Mouse (Mus musculus) liver, postnatal 0 days (tissue): ENCODE measurements at regions not wholly inside any gene's neighbourhood (a gene's known extent, or its start where the extent isn't known, plus 50 kb on each side); places are given as distances from the start of the nearest gene placed in this dataset.

ENCODE experiments used
- ATAC-seq: fragments of 200-750 bp; cut with Nextera tagmentation; 2 replicates; pipeline ENCODE4 v1.8.0; 2017; ENCODE audit warnings: mild to moderate bottlenecking, moderate library complexity
- DNase-seq: peaks from one replicate; pipeline ENCODE4 v3.0.0-alpha.2; 2016
- H3K27ac ChIP-seq: fragments of 300-500 bp; sonication (generic); 2 replicates; pipeline ENCODE4 v1.5.1; 2014; ENCODE audit warnings: antibody characterized with exemption, moderate library complexity, mild to moderate bottlenecking, low read depth
- H3K27me3 ChIP-seq: fragments of 300-500 bp; sonication (generic); 2 replicates; pipeline ENCODE4 v1.6.1; 2014; ENCODE audit warnings: low read length, control low read depth, mixed read lengths; ENCODE audit not compliant: insufficient read depth
- H3K36me3 ChIP-seq: fragments of 300-500 bp; sonication (generic); replicated peaks from 2 replicates; pipeline ENCODE4 v1.6.1; 2014; ENCODE audit warnings: mild to moderate bottlenecking, control low read depth, low read length, moderate library complexity, mixed read lengths; ENCODE audit not compliant: insufficient read depth
- H3K4me1 ChIP-seq: fragments of 300-500 bp; sonication (generic); 2 replicates; pipeline ENCODE4 v1.6.1; 2014; ENCODE audit warnings: antibody characterized with exemption, mild to moderate bottlenecking, control low read depth; ENCODE audit not compliant: insufficient read depth
- H3K4me2 ChIP-seq: fragments of 300-500 bp; sonication (generic); 2 replicates; pipeline ENCODE4 v1.6.1; 2014; ENCODE audit warnings: low read depth, mild to moderate bottlenecking, low read length, moderate library complexity, mixed read lengths
- H3K4me3 ChIP-seq: fragments of 300-500 bp; sonication (generic); 2 replicates; pipeline ENCODE4 v1.5.1; 2014; ENCODE audit warnings: low read depth, low read length
- H3K9ac ChIP-seq: fragments of 300-500 bp; sonication (generic); replicated peaks from 2 replicates; pipeline ENCODE4 v1.6.1; 2014; ENCODE audit warnings: mild to moderate bottlenecking, moderate library complexity
- H3K9me3 ChIP-seq: fragments of 300-500 bp; sonication (generic); 2 replicates; pipeline ENCODE4 v1.6.1; 2016; ENCODE audit warnings: mild to moderate bottlenecking, control low read depth, low read length, mixed read lengths
- CTCF ChIP-seq: sonication (generic); IDR thresholded peaks from 2 replicates; pipeline ENCODE4 v1.5.1; 2016; ENCODE audit warnings: antibody characterized with exemption, low read depth
- EP300 ChIP-seq: IDR thresholded peaks from 2 replicates; pipeline ENCODE4 v1.6.1; 2016; ENCODE audit warnings: antibody characterized with exemption, low read depth, mild to moderate bottlenecking
- WGBS: fragments of 180-500 bp; shearing (Covaris S2); extraction: QIAGEN DNeasy Blood & Tissue Kit; methylation state at CpG from one replicate; pipeline ENCODE4 v1.1.7; 2014; ENCODE audit not compliant: insufficient replicate concordance; 5-methylcytosine and 5-hydroxymethylcytosine counted together

DNA sequence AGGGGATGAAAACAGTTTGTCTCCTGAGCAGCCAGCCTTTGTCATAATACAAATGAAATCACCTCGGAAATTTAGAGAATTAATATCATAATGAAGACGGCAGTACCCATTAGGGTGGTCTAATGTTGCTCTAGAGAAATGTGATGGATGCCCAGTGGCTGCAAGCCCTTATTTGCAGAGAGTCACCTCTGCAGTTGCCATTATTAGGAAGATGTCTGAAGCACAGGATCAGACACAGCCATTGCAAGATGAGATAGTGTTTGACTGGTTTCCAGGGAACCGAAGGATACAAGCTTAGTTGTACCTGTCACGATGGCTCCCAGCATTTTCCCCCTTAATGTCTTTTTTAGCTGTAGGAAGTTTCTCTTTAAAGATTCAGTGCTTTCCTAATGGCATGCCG, 247.8 kb downstream of the Fign start:
- H3K27ac ChIP-seq: no peak overlapping the region
- DNase-seq (no peak), ATAC-seq (no peak)
- TF ChIP-seq EP300 (no peak), CTCF (no peak)
- H3K4me1 ChIP-seq: no peaks in the 10 kb centered on the region
- H3K27me3 ChIP-seq: no peaks in the 10 kb centered on the region
- H3K9me3 ChIP-seq: no peaks in the 10 kb centered on the region
- H3K4me2 ChIP-seq: no peak overlapping the region
- H3K36me3 ChIP-seq: no peaks in the 10 kb centered on the region
- WGBS: 81% methylated on average over 5 of the region's 5 CpGs
- no peak overlapping the region for H3K4me3 ChIP-seq
- H3K9ac ChIP-seq: no peak overlapping the region

DNA sequence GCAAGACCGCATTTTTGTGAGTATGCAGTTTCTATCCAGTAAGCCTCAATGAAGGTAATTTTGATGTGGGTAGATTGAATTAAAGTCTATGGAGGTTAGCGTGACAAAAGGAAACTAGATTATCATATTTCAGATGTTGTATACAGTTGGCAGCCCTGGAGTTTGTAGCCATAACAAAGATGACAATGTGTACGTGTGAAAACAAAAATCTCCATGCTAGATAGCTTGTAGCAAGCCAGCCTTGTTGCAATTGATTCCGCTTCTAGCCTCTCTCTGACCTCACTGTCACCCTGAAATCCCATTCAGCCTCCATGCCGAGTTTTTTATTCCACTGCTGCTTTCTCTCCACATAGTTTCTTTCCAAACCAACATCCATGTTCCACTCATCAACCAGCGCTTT, 248.4 kb downstream of the Fign start:
- ATAC-seq: no peak
- no peak for DNase-seq
- no peaks in the 10 kb centered on the region for H3K27me3 ChIP-seq
- H3K9me3 ChIP-seq: no peaks in the 10 kb centered on the region
- H3K4me1 ChIP-seq: no peaks in the 10 kb centered on the region
- H3K4me2 ChIP-seq: no peak overlapping the region
- 71% methylated on average over 6 of the region's 6 CpGs for WGBS
- TF ChIP-seq CTCF (no peak), EP300 (no peak)
- no peak overlapping the region for H3K4me3 ChIP-seq
- no peak overlapping the region for H3K27ac ChIP-seq
- no peaks in the 10 kb centered on the region for H3K36me3 ChIP-seq
- H3K9ac ChIP-seq: no peak overlapping the region

DNA sequence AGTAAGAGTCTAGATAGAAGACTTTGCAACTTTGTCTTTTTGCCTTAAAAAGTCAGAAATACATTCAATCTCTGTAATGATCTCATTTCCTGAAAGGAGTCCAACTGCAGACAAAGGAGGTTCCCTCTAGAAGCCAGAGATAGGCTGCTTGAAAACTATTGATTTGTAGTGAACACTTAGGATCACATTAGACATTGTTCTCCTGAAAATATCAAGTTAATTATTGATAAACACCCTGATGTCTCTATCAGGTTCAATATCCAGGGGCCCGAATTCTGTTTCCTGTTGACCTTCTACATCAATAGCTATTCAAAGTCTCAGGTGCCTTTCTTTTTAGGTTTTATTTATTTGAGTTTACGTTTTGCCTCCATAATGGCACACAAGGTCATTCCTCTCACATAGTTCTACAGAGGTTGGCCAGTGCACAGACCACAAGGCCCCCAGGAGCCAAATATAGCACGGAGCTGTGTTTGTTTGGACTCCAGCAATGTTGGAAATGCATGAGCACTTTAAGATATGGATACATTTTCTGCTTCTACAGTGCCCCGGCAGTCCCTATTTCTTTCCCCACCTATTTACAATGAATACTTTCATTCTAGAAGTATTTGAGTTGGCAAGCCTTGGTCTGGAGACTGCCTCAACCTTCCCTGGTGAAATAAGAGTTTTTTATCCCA, 265.7 kb downstream of the Fign start:
- Histone ChIP-seq H3K4me2 (no peak overlapping the region; the same call in 1 of the 2 replicates), H3K4me3 (no peak overlapping the region), H3K36me3 (no peaks in the 10 kb centered on the region), H3K27me3 (no peaks in the 10 kb centered on the region), H3K4me1 (no peaks in the 10 kb centered on the region), H3K9ac (no peak overlapping the region), H3K27ac (no peak overlapping the region), H3K9me3 (no peaks in the 10 kb centered on the region)
- peak; percentile 84 for ATAC-seq
- WGBS: 42% methylated on average over 4 of the region's 4 CpGs
- DNase-seq: no peak
- TF ChIP-seq CTCF: no peak
- no peak for TF ChIP-seq EP300

DNA sequence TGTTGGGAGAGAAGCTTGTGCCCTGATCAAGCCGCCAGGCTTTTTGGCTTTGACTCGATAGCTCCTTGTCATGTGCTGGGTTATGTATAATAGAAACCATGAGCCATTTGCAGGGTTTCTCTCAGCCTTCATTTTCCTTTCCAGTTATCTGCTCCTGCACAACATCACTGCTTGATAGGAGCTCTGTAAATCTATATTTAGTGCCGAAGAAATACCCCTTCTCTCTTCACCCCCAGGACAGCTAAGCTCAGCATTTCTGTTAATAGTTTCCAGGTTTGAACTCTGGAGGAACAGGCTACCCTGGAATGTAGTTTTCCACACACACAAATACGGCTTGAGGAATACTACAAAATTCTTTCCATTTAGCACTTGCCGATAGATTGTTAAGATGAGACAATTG, 267.4 kb downstream of the Fign start:
- H3K27me3 ChIP-seq: no peaks in the 10 kb centered on the region
- DNase-seq: no peak
- no peak overlapping the region for H3K4me2 ChIP-seq
- no peak for ATAC-seq
- H3K4me1 ChIP-seq: no peaks in the 10 kb centered on the region
- WGBS: 76% methylated on average over 5 of the region's 5 CpGs
- no peak for TF ChIP-seq CTCF
- TF ChIP-seq EP300: no peak
- H3K36me3 ChIP-seq: no peaks in the 10 kb centered on the region
- H3K9me3 ChIP-seq: no peaks in the 10 kb centered on the region
- no peak overlapping the region for H3K4me3 ChIP-seq
- H3K27ac ChIP-seq: no peak overlapping the region
- no peak overlapping the region for H3K9ac ChIP-seq

DNA sequence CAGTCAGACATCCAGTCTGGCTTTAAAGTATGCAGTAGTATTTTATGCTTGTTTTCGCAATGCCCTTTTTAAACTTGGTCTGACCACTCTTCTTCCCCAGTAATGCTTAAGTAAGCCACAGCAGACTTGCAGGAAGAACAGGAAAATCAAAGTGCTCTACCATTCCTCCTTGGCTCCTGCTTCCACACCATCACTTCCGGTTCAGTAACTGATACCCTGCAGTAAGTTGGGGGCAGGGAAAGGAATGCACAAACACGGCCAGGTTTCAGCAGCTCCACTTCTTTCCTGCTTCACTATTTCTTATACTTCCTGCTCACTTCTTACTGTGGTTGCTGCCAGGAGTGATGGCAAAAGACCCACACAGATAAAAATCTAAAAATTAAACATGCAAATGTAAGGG, 269.2 kb downstream of the Fign start:
- Histone ChIP-seq H3K9me3 (no peaks in the 10 kb centered on the region), H3K27ac (no peak overlapping the region), H3K27me3 (no peaks in the 10 kb centered on the region), H3K4me3 (no peak overlapping the region), H3K9ac (no peak overlapping the region), H3K4me2 (no peak overlapping the region), H3K4me1 (no peaks in the 10 kb centered on the region), H3K36me3 (no peaks in the 10 kb centered on the region)
- ATAC-seq (no peak), DNase-seq (no peak)
- 39% methylated on average over 3 of the region's 3 CpGs for WGBS
- TF ChIP-seq EP300 (no peak), CTCF (no peak)

DNA sequence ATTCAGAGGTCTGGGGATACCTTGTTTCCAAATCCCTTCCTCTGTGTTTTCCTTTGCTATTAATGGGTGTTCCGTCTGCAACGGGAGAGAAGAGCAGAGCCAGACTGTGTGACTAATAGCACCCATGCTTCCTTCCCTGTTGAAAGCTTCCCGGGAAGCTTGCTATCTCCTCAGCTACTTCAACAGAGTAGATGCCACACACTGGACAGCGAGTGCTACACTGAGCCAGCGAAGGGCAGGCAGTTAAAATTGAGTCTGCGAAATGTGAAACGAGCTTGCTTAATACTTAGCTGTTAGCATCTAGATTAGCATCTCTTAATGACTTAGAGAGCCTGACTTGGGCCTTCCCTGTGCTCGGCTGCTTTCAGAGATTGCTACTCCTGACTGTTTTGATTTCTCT, 278.4 kb downstream of the Fign start:
- Histone ChIP-seq H3K4me2 (no peak overlapping the region), H3K9ac (no peak overlapping the region), H3K9me3 (no peaks in the 10 kb centered on the region), H3K27ac (no peak overlapping the region), H3K27me3 (no peaks in the 10 kb centered on the region), H3K4me1 (no peaks in the 10 kb centered on the region), H3K36me3 (no peaks in the 10 kb centered on the region), H3K4me3 (no peak overlapping the region)
- DNase-seq (no peak), ATAC-seq (no peak)
- WGBS: 42% methylated on average over 8 of the region's 8 CpGs
- TF ChIP-seq CTCF (no peak), EP300 (no peak)
